21 mouse cellular contexts compared by ENCODE assay signal in genomic region chr7:110823995-110824953, GRCm38 (mm10). TPM values are rescaled to one million over a fixed set of nuclear protein-coding genes. Genes with fewer than 3 reads are reported as not detected.
A peak's percentile ranks its signal among the peaks of the same experiment; 100 is the strongest.
DNase-seq lines count a peak whose midpoint lies in the region; ATAC-seq and TF ChIP-seq lines count a peak whose summit lies in the region.
"Had no signal": no experiment of that assay in that cellular context is flagged by ENCODE, and none has a peak within 500 bp of the region (broad histone marks: within the 10 kb centered on the region; RNA-seq: fewer than 3 reads in every experiment).

No protein-coding gene starts in this region.

- H3K4me2 ChIP-seq in kidney, embryonic 15.5 days, result no peak overlapping the region
- H3K4me2 ChIP-seq: forebrain, embryonic 12.5 days had no signal

- peak overlapping the region; percentile 2; the same call in 1 of the 2 replicates for H3K27ac ChIP-seq in gastrocnemius, adult 2 months
- peak overlapping the region; percentile 91 for H3K27ac ChIP-seq in macrophage
- H3K27ac ChIP-seq in kidney, embryonic 15.5 days, result no peak overlapping the region
- H3K27ac ChIP-seq: embryonic facial prominence, embryonic 10.5 days; forebrain, embryonic 12.5 days; stomach, postnatal 0 days had no signal

- H3K9me3 ChIP-seq in kidney, embryonic 15.5 days (replicated peaks), result no peaks in the 10 kb centered on the region
- H3K9me3 ChIP-seq: embryonic facial prominence, embryonic 10.5 days; forebrain, embryonic 12.5 days had no signal

- no peak for ATAC-seq in kidney, embryonic 15.5 days (replicated peaks; ENCODE audit: low FRiP score)
- ATAC-seq: intestine, postnatal 0 days had no signal

- no peak overlapping the region for H3K4me3 ChIP-seq in gastrocnemius, adult 2 months
- no peak overlapping the region for H3K4me3 ChIP-seq in macrophage (ENCODE audit: inconsistent target)
- no peak overlapping the region for H3K4me3 ChIP-seq in kidney, embryonic 15.5 days (replicated peaks)
- H3K4me3 ChIP-seq: embryonic facial prominence, embryonic 10.5 days; forebrain, embryonic 12.5 days; left cerebral cortex, adult 2 months had no signal

- no peaks in the 10 kb centered on the region for H3K27me3 ChIP-seq in kidney, embryonic 15.5 days
- H3K27me3 ChIP-seq: forebrain, embryonic 12.5 days; Patski had no signal

- DNase-seq in gastrocnemius, adult 2 months, result peak; percentile 41
- DNase-seq in gastrocnemius, postnatal 10 days, result no peak
- peak; percentile 29 for DNase-seq in thymus, postnatal 0 days (ENCODE audit: low spot score)
- DNase-seq in thymus, adult 18-20 months, result no peak
- DNase-seq in left cerebral cortex, postnatal 10 days (ENCODE audit: extremely low spot score in 1 of 2, low spot score in 2 of 2), result no peak
- no peak for DNase-seq in cerebellum, adult 11-12 months
- DNase-seq: adrenal gland, postnatal 36 days; cerebellum, adult 8-10 months; heart, postnatal 36 days; kidney, postnatal 36 days; lung, adult 18-20 months; midbrain, embryonic 14.5 days; right cerebral cortex, postnatal 25 days had no signal

- TF ChIP-seq CTCF in gastrocnemius, adult 2 months (IDR thresholded peaks at IDR 0.05), result no peak

- peaks cover 22% of the 10 kb centered on the region for H3K4me1 ChIP-seq in kidney, embryonic 15.5 days
- H3K4me1 ChIP-seq: embryonic facial prominence, embryonic 10.5 days; forebrain, embryonic 12.5 days had no signal

- H3K36me3 ChIP-seq in macrophage (ENCODE audit: inconsistent target), result peaks cover 24% of the 10 kb centered on the region
- H3K36me3 ChIP-seq in kidney, embryonic 15.5 days, result peaks cover 63% of the 10 kb centered on the region

- intact Hi-C loops in gastrocnemius, adult 2 months (cut with DNase I), result no loop called here
- intact Hi-C loops in left cerebral cortex, postnatal 10 days (cut with DNase I), result no loop called here

- H3K79me2 ChIP-seq in macrophage (ENCODE audit: inconsistent target), result no peaks in the 10 kb centered on the region

- 5% methylated on average over 8 of the region's 8 CpGs for WGBS in macrophage (ENCODE audit: missing documents)
- WGBS in kidney, embryonic 15.5 days, result 75% methylated on average over 8 of the region's 8 CpGs

- no peak overlapping the region for H3K9ac ChIP-seq in kidney, embryonic 15.5 days
- H3K9ac ChIP-seq: forebrain, embryonic 12.5 days had no signal

RNA-seq across cellular contexts. Expression of gene Rnf141, which starts 20.0 kb away (rescaled TPM):
- 10 to 100 TPM; 20.1 to 21.4 TPM for total RNA-seq in gastrocnemius, adult 2 months (2021)
- 10 to 100 TPM; 14.6 to 17.6 TPM for total RNA-seq in gastrocnemius, postnatal 10 days (2021)
- 13.1 and 13.9 TPM in 2 replicates for polyA plus RNA-seq in thymus, postnatal 0 days (2015; fragmentation: Nextera tagmentation; extraction: Ambion mirVana)
- 100 to 1,000 TPM in 8 of 26 experiments, 10 to 100 TPM in 18; 31.4 to 143 (median 83.4) TPM for total RNA-seq in macrophage (2018; cell fraction: chromatin; rRNA removed)
- 10 to 100 TPM; 29.4 to 73.9 (median 47.1) TPM for total RNA-seq in macrophage (2018; cell fraction: cytosol; rRNA removed)
- 100 to 1,000 TPM in 5 of 26 experiments, 10 to 100 TPM in 21; 28.2 to 126 (median 70.2) TPM for total RNA-seq in macrophage (2018; cell fraction: nucleus; rRNA removed)
- polyA plus RNA-seq in macrophage (2018), result 27.9 to 56.7 TPM (median 33.9 TPM) in 3 replicates
- polyA plus RNA-seq in kidney, embryonic 15.5 days (2015; fragmentation: Nextera tagmentation; extraction: Ambion mirVana), result 30.2 and 30.8 TPM in 2 replicates
- total RNA-seq in left cerebral cortex, postnatal 10 days (2021), result 10 to 100 TPM; 80.4 to 98.7 TPM

RNA-seq across cellular contexts. Expression of gene Lyve1, which starts 38.8 kb away (rescaled TPM):
- 1 to 10 TPM; 5.7 to 9.6 TPM for total RNA-seq in gastrocnemius, adult 2 months (2021)
- total RNA-seq in gastrocnemius, postnatal 10 days (2021), result 10 to 100 TPM in 1 of 2 experiments, 1 to 10 TPM in 1; 8.4 to 11.5 TPM
- polyA plus RNA-seq in thymus, postnatal 0 days (2015; fragmentation: Nextera tagmentation; extraction: Ambion mirVana), result 3.0 and 3.8 TPM in 2 replicates
- not detected for total RNA-seq in macrophage (2018; cell fraction: chromatin; rRNA removed)
- total RNA-seq in macrophage (2018; cell fraction: cytosol; rRNA removed), result under 1 TPM in 19 of 26 experiments, not detected in 7; 0.06 to 0.36 (median 0.19) TPM
- under 1 TPM in 4 of 26 experiments, not detected in 22; 0.17 to 0.89 (median 0.33) TPM for total RNA-seq in macrophage (2018; cell fraction: nucleus; rRNA removed)
- 0.11 to 0.95 TPM (median 0.12 TPM) in 3 replicates for polyA plus RNA-seq in macrophage (2018)
- polyA plus RNA-seq in kidney, embryonic 15.5 days (2015; fragmentation: Nextera tagmentation; extraction: Ambion mirVana), result 6.5 and 9.1 TPM in 2 replicates
- 1 to 10 TPM; 1.2 to 2.7 TPM for total RNA-seq in left cerebral cortex, postnatal 10 days (2021)
- polyA plus RNA-seq: Patski had no signal

RNA-seq across cellular contexts. Expression of gene Ampd3, which starts 56.3 kb away (rescaled TPM):
- 10 to 100 TPM in 1 of 2 experiments, 1 to 10 TPM in 1; 7.6 to 16.6 TPM for total RNA-seq in gastrocnemius, adult 2 months (2021)
- 1 to 10 TPM; 4.8 to 7.2 TPM for total RNA-seq in gastrocnemius, postnatal 10 days (2021)
- 5.6 and 6.2 TPM in 2 replicates for polyA plus RNA-seq in thymus, postnatal 0 days (2015; fragmentation: Nextera tagmentation; extraction: Ambion mirVana)
- 100 to 1,000 TPM in 16 of 26 experiments, 10 to 100 TPM in 10; 73.4 to 834 (median 156) TPM for total RNA-seq in macrophage (2018; cell fraction: chromatin; rRNA removed)
- total RNA-seq in macrophage (2018; cell fraction: cytosol; rRNA removed), result 100 to 1,000 TPM in 4 of 26 experiments, 10 to 100 TPM in 22; 22.3 to 172 (median 30.3) TPM
- total RNA-seq in macrophage (2018; cell fraction: nucleus; rRNA removed), result 100 to 1,000 TPM in 15 of 26 experiments, 10 to 100 TPM in 11; 35.2 to 511 (median 111) TPM
- polyA plus RNA-seq in macrophage (2018), result 28.1 to 43.7 TPM (median 33.5 TPM) in 3 replicates
- 7.1 and 9.8 TPM in 2 replicates for polyA plus RNA-seq in kidney, embryonic 15.5 days (2015; fragmentation: Nextera tagmentation; extraction: Ambion mirVana)
- 10 to 100 TPM; 23.4 to 28.3 TPM for total RNA-seq in left cerebral cortex, postnatal 10 days (2021)

Comparison
In these comparisons a context has a peak if more than half of its experiments do, and no peak if none do; other contexts are left out.
1. DNase-seq: peak in gastrocnemius, adult 2 months (single experiment) and thymus, postnatal 0 days (single experiment); none in gastrocnemius, postnatal 10 days (single experiment), thymus, adult 18-20 months (0 of 2), left cerebral cortex, postnatal 10 days (0 of 2) and cerebellum, adult 11-12 months (single experiment).